Mouse (Mus musculus) liver, embryonic 14.5 days (tissue): ENCODE measurements around the gene 2900026A02Rik.

ENCODE experiments used
- CTCF ChIP-seq: IDR thresholded peaks from 2 replicates; pipeline ENCODE4 v1.5.1; 2016; ENCODE audit warnings: antibody characterized with exemption, low read depth, control low read depth
- EP300 ChIP-seq: IDR thresholded peaks from 2 replicates; pipeline ENCODE4 v1.6.1; 2016; ENCODE audit warnings: antibody characterized with exemption, low read depth

- TF ChIP-seq CTCF (no peak), EP300 (no peak)
Observed at GRCm38 (mm10) chr5:113040776-113041175, 180.3 kb downstream of the 2900026A02Rik start.
